8 mouse cellular contexts compared by ENCODE assay signal in genomic region chr11:70701221-70701955, GRCm38 (mm10). TPM values are rescaled to one million over a fixed set of nuclear protein-coding genes. Genes with fewer than 3 reads are reported as not detected.
DNase-seq lines count a peak whose midpoint lies in the region; ATAC-seq and TF ChIP-seq lines count a peak whose summit lies in the region.

No protein-coding gene starts in this region.

- H3K4me1 ChIP-seq in CH12.LX (ENCODE audit: control insufficient read depth in 1 of 2, insufficient read depth in 2 of 2) (peaks cover 9 to 24% of the 10 kb centered on the region in 2 experiments), ES-E14 (ENCODE audit: control insufficient read depth in 2 of 2, insufficient read depth in 2 of 2, low read length in 2 of 2, poor library complexity in 1 of 2) (peaks cover 0 to 14% of the 10 kb centered on the region in 2 experiments; a peak in 2 of 4 replicates)
- peaks cover 29% of the 10 kb centered on the region for H3K4me1 ChIP-seq in heart, embryonic 13.5 days
- H3K4me1 ChIP-seq in limb, embryonic 12.5 days (replicated peaks): peaks cover 24% of the 10 kb centered on the region
- peaks cover 22% of the 10 kb centered on the region for H3K4me1 ChIP-seq in neural tube, embryonic 12.5 days

- H3K79me2 ChIP-seq in CH12.LX (replicated peaks; ENCODE audit: control insufficient read depth, extremely low read depth, insufficient read depth, poor library complexity, severe bottlenecking): 0 out of 2 replicates have a peak, but pooled peaks cover 5% of the 10 kb centered on the region

- no peak for TF ChIP-seq RAD21 in CH12.LX (IDR thresholded peaks at IDR 0.05; ENCODE audit: low read depth, low read length)

- peak overlapping the region; percentile 93 for H3K9ac ChIP-seq in CH12.LX (ENCODE audit: insufficient read depth, low read depth)
- peak overlapping the region; percentile 89 for H3K9ac ChIP-seq in ES-E14 (ENCODE audit: insufficient read depth, low read depth, low read length, poor library complexity, severe bottlenecking)
- peak overlapping the region; percentile 95 for H3K9ac ChIP-seq in heart, embryonic 13.5 days
- peak overlapping the region; percentile 94 for H3K9ac ChIP-seq in limb, embryonic 12.5 days (replicated peaks)
- peak overlapping the region; percentile 89 for H3K9ac ChIP-seq in neural tube, embryonic 12.5 days

- no peak for ATAC-seq in heart, embryonic 13.5 days (ENCODE audit: extremely low read depth, insufficient number of reproducible peaks, low FRiP score, low TSS enrichment)
- ATAC-seq in limb, embryonic 12.5 days (ENCODE audit: insufficient number of reproducible peaks, insufficient read depth, low FRiP score, low TSS enrichment, low read depth): no peak
- no peak for ATAC-seq in neural tube, embryonic 12.5 days (ENCODE audit: low FRiP score, low read depth)

- H3K27ac ChIP-seq in CH12.LX (ENCODE audit: insufficient read depth, low read depth) (no peak overlapping the region), ES-E14 (ENCODE audit: insufficient read depth, low read depth, low read length, poor library complexity, severe bottlenecking) (no peak overlapping the region)
- peak overlapping the region; percentile 96 for H3K27ac ChIP-seq in heart, embryonic 13.5 days (replicated peaks)
- H3K27ac ChIP-seq in limb, embryonic 12.5 days: 0 out of 2 replicates have a peak overlapping the region, but pooled peaks have one; percentile 94
- H3K27ac ChIP-seq in neural tube, embryonic 12.5 days: no peak overlapping the region; the same call in 1 of the 2 replicates

- H3K36me3 ChIP-seq in CH12.LX (replicated peaks in 1 of 2; ENCODE audit: control insufficient read depth in 1 of 2, insufficient read depth in 1 of 2, low read length in 1 of 2): peaks cover 29 to 43% of the 10 kb centered on the region in 2 experiments
- peaks cover 23% of the 10 kb centered on the region for H3K36me3 ChIP-seq in ES-E14 (ENCODE audit: control insufficient read depth, insufficient read depth, low read length, poor library complexity, severe bottlenecking)
- peaks cover 34% of the 10 kb centered on the region for H3K36me3 ChIP-seq in heart, embryonic 13.5 days
- H3K36me3 ChIP-seq in limb, embryonic 12.5 days: peaks cover 40% of the 10 kb centered on the region
- peaks cover 33% of the 10 kb centered on the region for H3K36me3 ChIP-seq in neural tube, embryonic 12.5 days

- no peak for TF ChIP-seq EP300 in CH12.LX (IDR thresholded peaks at IDR 0.05; ENCODE audit: low read length)

- H3K4me2 ChIP-seq in CH12.LX (ENCODE audit: insufficient read depth, low read depth, poor library complexity, severe bottlenecking): peak overlapping the region; percentile 68
- H3K4me2 ChIP-seq in heart, embryonic 13.5 days: peak overlapping the region; percentile 79
- peak overlapping the region; percentile 88 for H3K4me2 ChIP-seq in limb, embryonic 12.5 days
- peak overlapping the region; percentile 75 for H3K4me2 ChIP-seq in neural tube, embryonic 12.5 days (replicated peaks)

- no peak for TF ChIP-seq POLR2A in CH12.LX (IDR thresholded peaks at IDR 0.05; ENCODE audit: low read depth, low read length)

- H3K9me3 ChIP-seq in CH12.LX (replicated peaks; ENCODE audit: low read length): no peaks in the 10 kb centered on the region
- H3K9me3 ChIP-seq in ES-E14 (ENCODE audit: control insufficient read depth, insufficient read depth, low read depth, low read length): no peaks in the 10 kb centered on the region
- no peaks in the 10 kb centered on the region for H3K9me3 ChIP-seq in heart, embryonic 13.5 days
- no peaks in the 10 kb centered on the region for H3K9me3 ChIP-seq in limb, embryonic 12.5 days
- H3K9me3 ChIP-seq in neural tube, embryonic 12.5 days: no peaks in the 10 kb centered on the region

- H3K4me3 ChIP-seq in CH12.LX (replicated peaks in 1 of 3; ENCODE audit: low read depth in 2 of 3, low read length in 2 of 3, poor library complexity in 1 of 3) (peak overlapping the region; percentile 61 to 80 (median 71)), ES-E14 (ENCODE audit: insufficient read depth in 1 of 2, low read depth in 1 of 2, low read length in 2 of 2, poor library complexity in 1 of 2, severe bottlenecking in 1 of 2) (peak overlapping the region; percentile 90 to 100)
- H3K4me3 ChIP-seq in heart, embryonic 13.5 days: peak overlapping the region; percentile 80
- peak overlapping the region; percentile 93 for H3K4me3 ChIP-seq in limb, embryonic 12.5 days (replicated peaks)
- H3K4me3 ChIP-seq in neural tube, embryonic 12.5 days: peak overlapping the region; percentile 82

- in situ Hi-C loops in CH12.LX (cut with MboI; ENCODE audit: low pct_ligation_motif_present, low pct_unique_long_range_greater_than_20kb, low sequenced_read_pairs): no loop called here
- in situ Hi-C loops in ES-E14 (cut with MboI; ENCODE audit: low sequenced_read_pairs in 2 of 2, unreplicated experiment in 2 of 2): no loop called here

- no peak for TF ChIP-seq CTCF in CH12.LX (conservative IDR thresholded peaks at IDR 0.05 in 1 of 2, IDR thresholded peaks at IDR 0.05 in 1 of 2; ENCODE audit: low read depth in 2 of 2, low read length in 2 of 2)

- 12% methylated on average over 10 of the region's 10 CpGs for WGBS in heart, embryonic 13.5 days
- WGBS in limb, embryonic 12.5 days: 14% methylated on average over 10 of the region's 10 CpGs
- WGBS in neural tube, embryonic 12.5 days: 9% methylated on average over 10 of the region's 10 CpGs

- dilution Hi-C loops in CH12.LX (cut with MboI; ENCODE audit: extremely low pct_ligation_motif_present, extremely low pct_unique_long_range_greater_than_20kb, low sequenced_read_pairs): no loop called here

- H3K27me3 ChIP-seq in CH12.LX (replicated peaks): peaks cover 3% of the 10 kb centered on the region
- no peaks in the 10 kb centered on the region for H3K27me3 ChIP-seq in heart, embryonic 13.5 days (replicated peaks)
- no peaks in the 10 kb centered on the region for H3K27me3 ChIP-seq in limb, embryonic 12.5 days
- no peaks in the 10 kb centered on the region for H3K27me3 ChIP-seq in neural tube, embryonic 12.5 days (replicated peaks)

- no peak for DNase-seq in CH12.LX (ENCODE audit: extremely low read depth)
- DNase-seq in ES-E14 (ENCODE audit: low read depth, low spot score): no peak
- no peak for DNase-seq in adrenal gland, adult 18-20 months (ENCODE audit: low spot score in 2 of 2)
- DNase-seq in left cerebral cortex, adult 11 months (ENCODE audit: low spot score): no peak
- no peak for DNase-seq in gastrocnemius, postnatal 25 days

RNA-seq across cellular contexts. Expression of gene Kif1c, which starts 1.0 kb away (rescaled TPM):
- 36.9 and 38.0 TPM in 2 replicates for total RNA-seq in CH12.LX (2012; rRNA removed)
- 11.0 and 11.6 TPM in 2 replicates for total RNA-seq in CH12.LX (2014; rRNA removed)
- polyA plus RNA-seq in CH12.LX (2012; ENCODE audit: insufficient read length, low read depth): 31.7 and 32.3 TPM in 2 replicates
- total RNA-seq in ES-E14 (2012; rRNA removed): 25.3 and 29.2 TPM in 2 replicates
- polyA plus RNA-seq in heart, embryonic 13.5 days (2015; fragmentation: Nextera tagmentation; extraction: Ambion mirVana): 4.0 and 4.3 TPM in 2 replicates
- polyA plus RNA-seq in limb, embryonic 12.5 days (2016; fragmentation: Nextera tagmentation; extraction: Ambion mirVana): 3.3 and 3.6 TPM in 2 replicates
- 2.3 and 2.8 TPM in 2 replicates for polyA plus RNA-seq in neural tube, embryonic 12.5 days (2016; fragmentation: Nextera tagmentation; extraction: Ambion mirVana)
- total RNA-seq in adrenal gland, adult 18-20 months (2021): 100 to 1,000 TPM; 153 to 212 TPM
- total RNA-seq in gastrocnemius, postnatal 25 days (2021): 100 to 1,000 TPM; 388 to 467 TPM

RNA-seq across cellular contexts. Expression of gene Inca1, which starts 1.4 kb away (rescaled TPM):
- total RNA-seq in CH12.LX (2012; rRNA removed) (1.3 and 1.7 TPM in 2 replicates), CH12.LX (2014; rRNA removed) (1.9 and 3.4 TPM in 2 replicates), ES-E14 (2012; rRNA removed) (0.48 and 1.2 TPM in 2 replicates)
- 3.8 and 4.4 TPM in 2 replicates for polyA plus RNA-seq in CH12.LX (2012; ENCODE audit: insufficient read length, low read depth)
- polyA plus RNA-seq in heart, embryonic 13.5 days (2015; fragmentation: Nextera tagmentation; extraction: Ambion mirVana): 1.8 and 2.0 TPM in 2 replicates
- polyA plus RNA-seq in limb, embryonic 12.5 days (2016; fragmentation: Nextera tagmentation; extraction: Ambion mirVana): 1.0 and 1.4 TPM in 2 replicates
- 0.71 and 0.86 TPM in 2 replicates for polyA plus RNA-seq in neural tube, embryonic 12.5 days (2016; fragmentation: Nextera tagmentation; extraction: Ambion mirVana)
- total RNA-seq in adrenal gland, adult 18-20 months (2021): 10 to 100 TPM in 1 of 2 experiments, 1 to 10 TPM in 1; 6.8 to 14.0 TPM
- 1 to 10 TPM; 5.6 to 9.0 TPM for total RNA-seq in gastrocnemius, postnatal 25 days (2021)

RNA-seq across cellular contexts. Expression of gene Camta2, which starts 13.5 kb away (rescaled TPM):
- 4.0 and 4.9 TPM in 2 replicates for total RNA-seq in CH12.LX (2012; rRNA removed)
- total RNA-seq in CH12.LX (2014; rRNA removed): 0.70 and 1.0 TPM in 2 replicates
- 13.3 and 17.0 TPM in 2 replicates for polyA plus RNA-seq in CH12.LX (2012; ENCODE audit: insufficient read length, low read depth)
- 3.9 and 5.6 TPM in 2 replicates for total RNA-seq in ES-E14 (2012; rRNA removed)
- polyA plus RNA-seq in heart, embryonic 13.5 days (2015; fragmentation: Nextera tagmentation; extraction: Ambion mirVana): 10.1 and 12.0 TPM in 2 replicates
- polyA plus RNA-seq in limb, embryonic 12.5 days (2016; fragmentation: Nextera tagmentation; extraction: Ambion mirVana): 9.9 and 12.8 TPM in 2 replicates
- polyA plus RNA-seq in neural tube, embryonic 12.5 days (2016; fragmentation: Nextera tagmentation; extraction: Ambion mirVana): 15.2 and 16.7 TPM in 2 replicates
- total RNA-seq in adrenal gland, adult 18-20 months (2021): 10 to 100 TPM; 43.7 to 54.7 TPM
- total RNA-seq in gastrocnemius, postnatal 25 days (2021): 10 to 100 TPM; 36.9 to 37.3 TPM

RNA-seq across cellular contexts. Expression of gene Spag7, which starts 32.2 kb away (rescaled TPM):
- 96.3 and 105 TPM in 2 replicates for total RNA-seq in CH12.LX (2012; rRNA removed)
- total RNA-seq in CH12.LX (2014; rRNA removed): 86.9 and 93.5 TPM in 2 replicates
- polyA plus RNA-seq in CH12.LX (2012; ENCODE audit: insufficient read length, low read depth): 120 and 161 TPM in 2 replicates
- total RNA-seq in ES-E14 (2012; rRNA removed): 68.0 and 74.5 TPM in 2 replicates
- 175 and 206 TPM in 2 replicates for polyA plus RNA-seq in heart, embryonic 13.5 days (2015; fragmentation: Nextera tagmentation; extraction: Ambion mirVana)
- 151 TPM in 2 replicates for polyA plus RNA-seq in limb, embryonic 12.5 days (2016; fragmentation: Nextera tagmentation; extraction: Ambion mirVana)
- polyA plus RNA-seq in neural tube, embryonic 12.5 days (2016; fragmentation: Nextera tagmentation; extraction: Ambion mirVana): 154 and 158 TPM in 2 replicates
- total RNA-seq in adrenal gland, adult 18-20 months (2021): 10 to 100 TPM; 70.4 to 91.3 TPM
- total RNA-seq in gastrocnemius, postnatal 25 days (2021): 10 to 100 TPM; 81.6 to 82.3 TPM

RNA-seq across cellular contexts. Expression of gene Eno3, which starts 44.4 kb away (rescaled TPM):
- total RNA-seq in CH12.LX (2012; rRNA removed): 11.0 and 11.2 TPM in 2 replicates
- total RNA-seq in CH12.LX (2014; rRNA removed): 22.9 and 23.0 TPM in 2 replicates
- 26.4 and 27.5 TPM in 2 replicates for polyA plus RNA-seq in CH12.LX (2012; ENCODE audit: insufficient read length, low read depth)
- 21.1 and 31.7 TPM in 2 replicates for total RNA-seq in ES-E14 (2012; rRNA removed)
- 273 and 322 TPM in 2 replicates for polyA plus RNA-seq in heart, embryonic 13.5 days (2015; fragmentation: Nextera tagmentation; extraction: Ambion mirVana)
- polyA plus RNA-seq in limb, embryonic 12.5 days (2016; fragmentation: Nextera tagmentation; extraction: Ambion mirVana): 34.2 and 38.2 TPM in 2 replicates
- polyA plus RNA-seq in neural tube, embryonic 12.5 days (2016; fragmentation: Nextera tagmentation; extraction: Ambion mirVana): 19.3 and 20.1 TPM in 2 replicates
- total RNA-seq in adrenal gland, adult 18-20 months (2021): 10 to 100 TPM; 29.0 to 44.2 TPM
- 1,000 to 10,000 TPM; 7,828 to 7,878 TPM for total RNA-seq in gastrocnemius, postnatal 25 days (2021)

Comparison
In these comparisons a context has a peak if more than half of its experiments do, and no peak if none do; other contexts are left out.
1. H3K27ac ChIP-seq: peak in heart, embryonic 13.5 days (single experiment) and limb, embryonic 12.5 days (single experiment); none in CH12.LX (single experiment), ES-E14 (single experiment) and neural tube, embryonic 12.5 days (single experiment).
2. Peak in every context shown above with its lines, with median percentiles within 50 percentile points of each other: H3K4me2 ChIP-seq, H3K4me3 ChIP-seq and H3K9ac ChIP-seq.